30 mouse cellular contexts compared by ENCODE assay signal in genomic region chr11:113638680-113639079, GRCm38 (mm10). TPM values are rescaled to one million over a fixed set of nuclear protein-coding genes. Genes with fewer than 3 reads are reported as not detected.
"Had no signal": no experiment of that assay in that cellular context is flagged by ENCODE, and none has a peak within 500 bp of the region (broad histone marks: within the 10 kb centered on the region; RNA-seq: fewer than 3 reads in every experiment).

No protein-coding gene starts in this region.

- H3K27me3 ChIP-seq: heart, embryonic 12.5 days; hindbrain, embryonic 12.5 days; kidney, embryonic 15.5 days; limb, embryonic 13.5 days; limb, embryonic 15.5 days had no signal

- H3K9ac ChIP-seq: heart, embryonic 12.5 days; hindbrain, embryonic 12.5 days; hindbrain, embryonic 14.5 days; kidney, embryonic 15.5 days; limb, embryonic 13.5 days; limb, embryonic 15.5 days; liver, embryonic 13.5 days had no signal

- H3K27ac ChIP-seq: heart, embryonic 10.5 days; hindbrain, embryonic 10.5 days; hindbrain, embryonic 12.5 days; hindbrain, embryonic 14.5 days; kidney, embryonic 15.5 days; kidney, postnatal 0 days; layer of hippocampus, adult 2 months; limb, embryonic 13.5 days; limb, embryonic 15.5 days; liver, embryonic 13.5 days had no signal

- H3K36me3 ChIP-seq: heart, embryonic 10.5 days; heart, embryonic 12.5 days; hindbrain, embryonic 12.5 days; kidney, embryonic 15.5 days; limb, embryonic 13.5 days; limb, embryonic 15.5 days; liver, embryonic 13.5 days had no signal

- ATAC-seq: hindbrain, embryonic 16.5 days; inflammation-experienced regulatory T-cells, adult 6 months had no signal

- H3K4me1 ChIP-seq: heart, embryonic 10.5 days; heart, embryonic 12.5 days; hindbrain, embryonic 10.5 days; hindbrain, embryonic 12.5 days; kidney, embryonic 15.5 days; limb, embryonic 13.5 days; limb, embryonic 15.5 days; liver, embryonic 13.5 days had no signal

- H3K4me3 ChIP-seq: heart, embryonic 10.5 days; heart, embryonic 12.5 days; hindbrain, embryonic 10.5 days; hindbrain, embryonic 12.5 days; kidney, embryonic 15.5 days; layer of hippocampus, adult 2 months; limb, embryonic 13.5 days; limb, embryonic 15.5 days; liver, embryonic 13.5 days had no signal

- H3K9me3 ChIP-seq: heart, embryonic 10.5 days; hindbrain, embryonic 12.5 days; kidney, embryonic 15.5 days; limb, embryonic 15.5 days; liver, embryonic 13.5 days had no signal

- H3K4me2 ChIP-seq: heart, embryonic 12.5 days; hindbrain, embryonic 12.5 days; hindbrain, embryonic 14.5 days; kidney, embryonic 15.5 days; limb, embryonic 13.5 days; limb, embryonic 15.5 days; liver, embryonic 11.5 days; liver, embryonic 13.5 days had no signal

- DNase-seq: gastrocnemius, postnatal 14 days; gastrocnemius, postnatal 36 days; heart, adult 18-20 months; heart, postnatal 10 days; heart, postnatal 4 days; kidney, adult 11 months; kidney, adult 2 months; kidney, adult 9 months; kidney, postnatal 14 days; kidney, postnatal 4 days; layer of hippocampus, postnatal 36 days; left cerebral cortex, postnatal 4 days; liver, embryonic 13.5 days had no signal

RNA-seq across cellular contexts. Expression of gene Sstr2, which starts 19.5 kb away (rescaled TPM):
- total RNA-seq: gastrocnemius, adult 18-20 months; gastrocnemius, adult 8-10 months; gastrocnemius, postnatal 14 days; gastrocnemius, postnatal 36 days; heart, adult 18-20 months; heart, adult 8-10 months; heart, postnatal 10 days; heart, postnatal 25 days; heart, postnatal 4 days had no signal
